Mouse (Mus musculus) E14TG2a.4 (cell line): Measurements from ENCODE around the gene Stxbp1.

ENCODE experiments used
- H3K27me3 ChIP-seq: 2 replicates; pipeline ENCODE4 v1.6.1; 2014; ENCODE audit warnings: low read length, control low read depth; ENCODE audit not compliant: insufficient read depth
- H3K36me3 ChIP-seq: 2 replicates; pipeline ENCODE4 v1.6.1; 2014; ENCODE audit warnings: low read length, control low read depth; ENCODE audit not compliant: insufficient read depth
- H3K4me1 ChIP-seq: replicated peaks from 2 replicates; pipeline ENCODE4 v1.6.1; 2014; ENCODE audit warnings: low read depth, low read length, control low read depth
- H3K4me3 ChIP-seq: replicated peaks from 2 replicates; pipeline ENCODE4 v1.5.1; 2014; ENCODE audit warnings: mild to moderate bottlenecking, low read length
- H3K9me3 ChIP-seq: 2 replicates; pipeline ENCODE4 v1.6.1; 2014; ENCODE audit warnings: low read length, control low read depth
- CTCF ChIP-seq: conservative IDR thresholded peaks from 2 replicates; pipeline ENCODE4 v1.5.1; 2014; ENCODE audit warnings: low read length
- NANOG ChIP-seq: IDR thresholded peaks from 2 replicates; pipeline ENCODE4 v1.6.1; 2014; ENCODE audit warnings: borderline replicate concordance, low read length, mixed read lengths
- POU5F1 ChIP-seq: IDR thresholded peaks from 2 replicates; pipeline ENCODE4 v1.6.1; 2014; ENCODE audit warnings: low read length, borderline replicate concordance

The Stxbp1 gene

GRCm38 (mm10) chr2:32811959-32812358 is 35.1 kb downstream of the Stxbp1 start:
- peaks cover 35% of the 10 kb centered on the region; the same call in 1 of the 2 replicates for H3K36me3 ChIP-seq
- no peak for TF ChIP-seq POU5F1
- no peak for TF ChIP-seq CTCF
- TF ChIP-seq NANOG = no peak
- no peaks in the 10 kb centered on the region for H3K9me3 ChIP-seq
- H3K4me1 ChIP-seq = peaks cover 11% of the 10 kb centered on the region
- H3K27me3 ChIP-seq = no peaks in the 10 kb centered on the region
- no peak overlapping the region for H3K4me3 ChIP-seq

GRCm38 (mm10) chr2:32808816-32809566 is 38.1 kb downstream of the Stxbp1 start:
- peaks cover 8% of the 10 kb centered on the region for H3K4me1 ChIP-seq
- H3K36me3 ChIP-seq = peaks cover 36% of the 10 kb centered on the region
- TF ChIP-seq POU5F1 = no peak
- no peak for TF ChIP-seq CTCF
- no peak for TF ChIP-seq NANOG
- no peak overlapping the region for H3K4me3 ChIP-seq
- H3K27me3 ChIP-seq = no peaks in the 10 kb centered on the region
- H3K9me3 ChIP-seq = no peaks in the 10 kb centered on the region

- TF ChIP-seq NANOG (no peak), POU5F1 (no peak)
- Histone ChIP-seq H3K4me3 (no peak overlapping the region), H3K4me1 (peaks cover 22% of the 10 kb centered on the region; the same call in 1 of the 2 replicates), H3K27me3 (no peaks in the 10 kb centered on the region), H3K9me3 (no peaks in the 10 kb centered on the region), H3K36me3 (peaks cover 60% of the 10 kb centered on the region)
These were observed 48.6 kb downstream of the Stxbp1 start for GRCm38 (mm10) chr2:32798251-32798962.

GRCm38 (mm10) chr2:32795748-32796418 is 51.2 kb downstream of the Stxbp1 start:
- no peak for TF ChIP-seq NANOG
- H3K36me3 ChIP-seq = peaks cover 53% of the 10 kb centered on the region
- H3K4me3 ChIP-seq = peak overlapping the region; percentile 57
- H3K4me1 ChIP-seq = peaks cover 22% of the 10 kb centered on the region; the same call in 1 of the 2 replicates
- no peaks in the 10 kb centered on the region for H3K27me3 ChIP-seq
- no peaks in the 10 kb centered on the region for H3K9me3 ChIP-seq

DNA sequence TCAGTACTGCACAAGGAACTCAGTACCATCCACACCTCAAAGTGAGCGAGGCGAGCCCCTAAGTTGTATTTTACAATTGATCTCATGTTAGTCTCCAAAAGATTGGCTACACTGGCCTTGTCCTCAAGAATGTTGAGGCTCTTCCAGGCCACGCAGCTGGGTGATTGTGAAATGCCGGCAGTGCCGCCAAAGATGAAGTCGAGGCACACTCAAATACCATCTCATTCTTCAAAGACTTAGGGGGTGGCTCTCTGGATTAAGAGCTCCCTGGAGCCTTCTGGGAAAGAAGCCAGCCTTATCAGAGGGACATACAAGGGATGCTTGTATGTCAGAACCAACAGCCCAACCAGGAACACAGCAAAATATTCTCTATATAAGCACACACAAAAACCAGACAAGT is 55.7 kb downstream of the Stxbp1 start:
- Histone ChIP-seq H3K4me1 (peaks cover 38% of the 10 kb centered on the region), H3K27me3 (no peaks in the 10 kb centered on the region), H3K36me3 (peaks cover 17% of the 10 kb centered on the region), H3K9me3 (no peaks in the 10 kb centered on the region), H3K4me3 (no peak overlapping the region)
- TF ChIP-seq POU5F1 = no peak

GRCm38 (mm10) chr2:32788581-32788980 is 58.5 kb downstream of the Stxbp1 start:
- Histone ChIP-seq H3K4me1 (peaks cover 36% of the 10 kb centered on the region), H3K27me3 (no peaks in the 10 kb centered on the region), H3K4me3 (no peak overlapping the region), H3K36me3 (peaks cover 9% of the 10 kb centered on the region; the same call in 1 of the 2 replicates), H3K9me3 (no peaks in the 10 kb centered on the region)
- TF ChIP-seq NANOG (no peak), CTCF (no peak), POU5F1 (no peak)

GRCm38 (mm10) chr2:32787176-32787575 is 59.9 kb downstream of the Stxbp1 start:
- Histone ChIP-seq H3K9me3 (no peaks in the 10 kb centered on the region), H3K36me3 (peaks cover 9% of the 10 kb centered on the region; the same call in 1 of the 2 replicates), H3K4me1 (peaks cover 45% of the 10 kb centered on the region), H3K27me3 (no peaks in the 10 kb centered on the region), H3K4me3 (no peak overlapping the region)
- TF ChIP-seq CTCF (peak; percentile 49), NANOG (no peak)

DNA sequence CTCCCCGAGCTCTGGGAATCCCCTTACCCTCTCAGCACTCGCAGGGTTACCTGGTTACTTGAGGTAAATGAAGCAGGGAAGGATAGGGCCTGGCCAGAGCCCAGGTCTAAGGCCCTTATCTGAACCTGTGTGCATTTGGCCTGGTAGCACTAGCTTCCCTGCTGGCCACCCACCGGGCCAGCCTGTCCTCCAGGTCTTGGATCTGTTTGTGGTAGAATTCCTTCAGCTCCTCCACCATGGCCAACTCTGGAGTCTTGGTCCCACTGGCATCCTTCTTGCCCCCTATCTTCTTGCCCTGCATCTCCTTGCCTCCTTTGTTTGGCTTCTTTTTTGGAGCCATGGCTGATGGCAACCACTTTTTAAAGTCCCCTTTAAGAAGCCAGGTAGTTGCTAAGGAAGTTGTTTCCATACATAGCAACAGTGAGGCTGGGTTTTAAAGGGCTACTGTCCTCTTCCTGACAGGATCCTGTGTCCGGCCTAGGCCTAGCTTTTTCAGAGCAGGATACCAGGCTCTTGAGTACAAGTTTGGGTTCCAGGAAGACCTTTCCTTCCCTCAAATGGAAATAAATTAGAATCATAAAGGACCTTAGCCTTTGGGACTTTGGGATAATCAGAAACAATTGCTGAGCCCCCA is 62.9 kb downstream of the Stxbp1 start, which contains the start of gene Cfap157:
TSS of gene Cfap157 (minus strand) at position 381 of the 634 bp plus-strand sequence.
- TF ChIP-seq POU5F1 = no peak
- no peak for TF ChIP-seq NANOG
- no peak for TF ChIP-seq CTCF

More for the DNA sequence above, 62.9 kb downstream of the Stxbp1 start, which contains the start of gene Cfap157:
- no peaks in the 10 kb centered on the region for H3K9me3 ChIP-seq
- H3K36me3 ChIP-seq = no peaks in the 10 kb centered on the region
- peaks cover 72% of the 10 kb centered on the region for H3K4me1 ChIP-seq
- H3K27me3 ChIP-seq = no peaks in the 10 kb centered on the region
- no peak within 1 kb of the TSS for H3K4me3 ChIP-seq
